Mouse (Mus musculus) liver, embryonic 16.5 days (tissue): ENCODE data around the gene Armc7. TPM values are rescaled to one million over a fixed set of nuclear protein-coding genes. Genes with fewer than 3 reads are reported as not detected.
A peak's percentile ranks its signal among the peaks of the same experiment; 100 is the strongest.
"Not testable (repeated sequence)": the region's sequence is repeated elsewhere in the genome, so short reads cannot be mapped to it uniquely, and the experiment has no call there.

Experiments
- ATAC-seq: fragments of 200-750 bp; cut with Nextera tagmentation; 2 replicates; pipeline ENCODE4 v1.8.0; 2017; ENCODE audit warnings: low read depth, mild to moderate bottlenecking, moderate number of reproducible peaks, moderate library complexity
- H3K27ac ChIP-seq: fragments of 300-500 bp; sonication (generic); 2 replicates; pipeline ENCODE4 v1.5.1; 2014; ENCODE audit warnings: mild to moderate bottlenecking, low read length
- H3K27me3 ChIP-seq: fragments of 300-500 bp; sonication (generic); 2 replicates; pipeline ENCODE4 v1.6.1; 2014; ENCODE audit warnings: low read depth, low read length, mixed read lengths; ENCODE audit not compliant: control insufficient read depth, insufficient read depth
- H3K36me3 ChIP-seq: fragments of 300-500 bp; sonication (generic); 2 replicates; pipeline ENCODE4 v1.6.1; 2014; ENCODE audit warnings: mild to moderate bottlenecking; ENCODE audit not compliant: control insufficient read depth, insufficient read depth
- H3K4me1 ChIP-seq: fragments of 300-500 bp; sonication (generic); 2 replicates; pipeline ENCODE4 v1.6.1; 2014; ENCODE audit warnings: low read depth, low read length, mixed read lengths; ENCODE audit not compliant: control insufficient read depth
- H3K4me2 ChIP-seq: fragments of 300-500 bp; sonication (generic); 2 replicates; pipeline ENCODE4 v1.6.1; 2014; ENCODE audit warnings: low read depth, low read length, mixed read lengths
- H3K4me3 ChIP-seq: fragments of 300-500 bp; sonication (generic); 2 replicates; pipeline ENCODE4 v1.5.1; 2014; ENCODE audit warnings: low read depth, mild to moderate bottlenecking, low read length
- H3K9ac ChIP-seq: fragments of 300-500 bp; sonication (generic); 2 replicates; pipeline ENCODE4 v1.6.1; 2014; ENCODE audit warnings: low read depth, low read length
- H3K9me3 ChIP-seq: fragments of 300-500 bp; sonication (generic); replicated peaks from 2 replicates; pipeline ENCODE4 v1.6.1; 2016; ENCODE audit warnings: low read length; ENCODE audit not compliant: control insufficient read depth
- WGBS: fragments of 180-500 bp; shearing (Covaris S2); extraction: QIAGEN DNeasy Blood & Tissue Kit; methylation state at CpG from one replicate; pipeline ENCODE4 v1.1.7; 2014; ENCODE audit not compliant: insufficient replicate concordance; 5-methylcytosine and 5-hydroxymethylcytosine counted together
- polyA plus RNA-seq: library from polyadenylated mRNA; unstranded; fragments of >200 nt; fragmentation: Nextera tagmentation; extraction: Ambion mirVana; gene quantifications from 2 replicates; pipeline ENCODE4 v1.2.1, GENCODE M21; 2015

Armc7 gene
- polyA plus RNA-seq, 1 experiment from 2014 or later, result 3.7 TPM

DNA sequence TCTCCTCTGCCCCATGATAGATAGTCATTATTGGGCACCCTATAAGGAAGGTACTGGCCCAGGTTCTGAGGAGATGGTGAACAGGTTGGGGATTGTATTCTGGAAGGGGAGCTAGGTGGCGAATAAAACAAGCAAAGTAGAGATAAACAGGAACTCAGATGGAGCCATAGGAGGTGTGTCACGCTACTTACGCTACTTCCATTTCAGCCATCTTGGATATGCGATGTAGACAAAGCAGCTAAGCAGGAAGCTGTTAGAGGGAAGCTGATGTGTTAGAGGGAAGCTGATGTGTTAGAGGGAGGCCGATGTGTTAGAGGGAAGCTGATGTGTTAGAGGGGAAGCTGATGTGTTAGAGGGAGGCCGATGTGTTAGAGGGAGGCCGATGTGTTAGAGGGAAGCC lies 1.9 kb downstream of the Armc7 start:
- Histone ChIP-seq H3K27ac (0 out of 2 replicates have a peak overlapping the region, but pooled peaks have one; percentile 36), H3K4me1 (peaks cover 31% of the 10 kb centered on the region)
- not testable (repeated sequence) for H3K4me2 ChIP-seq, H3K27me3 ChIP-seq, H3K4me3 ChIP-seq, H3K36me3 ChIP-seq, ATAC-seq, H3K9ac ChIP-seq, H3K9me3 ChIP-seq
- WGBS, result 40% methylated on average over 7 of the region's 7 CpGs

GRCm38 (mm10) chr11:115478296-115478938 lies 3.0 kb downstream of the Armc7 start:
- H3K27ac ChIP-seq, result no peak overlapping the region

GRCm38 (mm10) chr11:115481553-115482259 lies 6.2 kb downstream of the Armc7 start:
- H3K4me1 ChIP-seq, result peaks cover 4% of the 10 kb centered on the region
- no peak overlapping the region for H3K4me2 ChIP-seq
- no peaks in the 10 kb centered on the region for H3K36me3 ChIP-seq
- H3K27ac ChIP-seq, result no peak overlapping the region
- H3K9ac ChIP-seq, result no peak overlapping the region
- 64% methylated on average over 6 of the region's 6 CpGs for WGBS
- H3K4me3 ChIP-seq, result no peak overlapping the region
- ATAC-seq, result no peak
- H3K9me3 ChIP-seq, result no peaks in the 10 kb centered on the region
- H3K27me3 ChIP-seq, result no peaks in the 10 kb centered on the region

More at GRCm38 (mm10) chr11:115478296-115478938, 3.0 kb downstream of the Armc7 start:
- H3K9me3 ChIP-seq, result no peaks in the 10 kb centered on the region
- no peak for ATAC-seq
- WGBS, result 59% methylated on average over 9 of the region's 9 CpGs
- no peak overlapping the region for H3K4me2 ChIP-seq
- H3K4me3 ChIP-seq, result no peak overlapping the region
- H3K9ac ChIP-seq, result no peak overlapping the region
- no peaks in the 10 kb centered on the region for H3K36me3 ChIP-seq
- H3K27me3 ChIP-seq, result no peaks in the 10 kb centered on the region
- peaks cover 29% of the 10 kb centered on the region for H3K4me1 ChIP-seq

DNA sequence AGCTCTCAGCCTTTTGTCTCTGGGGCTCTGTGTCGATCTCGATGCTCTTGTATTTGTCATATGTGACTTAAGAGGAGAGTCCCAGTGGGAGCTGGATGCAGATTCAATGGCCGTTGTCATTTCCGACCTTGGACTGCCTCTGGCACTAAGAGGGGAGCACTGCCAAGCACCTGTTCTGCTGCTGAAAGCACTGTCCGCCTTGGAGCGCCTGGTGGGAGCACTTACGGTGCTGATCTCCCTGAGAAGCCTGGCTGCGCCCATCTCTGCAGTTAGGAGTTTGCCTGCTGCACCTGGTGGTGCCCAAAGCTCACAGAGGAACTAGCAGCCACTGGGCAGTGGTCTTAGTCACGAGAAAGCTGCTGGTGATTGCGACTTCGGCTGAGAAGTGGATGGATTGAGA lies 7.8 kb downstream of the Armc7 start:
- H3K4me2 ChIP-seq, result no peak overlapping the region
- H3K9ac ChIP-seq, result no peak overlapping the region

GRCm38 (mm10) chr11:115483726-115484125 lies 8.3 kb downstream of the Armc7 start:
- Histone ChIP-seq H3K4me1 (no peaks in the 10 kb centered on the region), H3K27ac (no peak overlapping the region), H3K9ac (no peak overlapping the region), H3K36me3 (no peaks in the 10 kb centered on the region), H3K27me3 (no peaks in the 10 kb centered on the region), H3K4me2 (no peak overlapping the region), H3K9me3 (no peaks in the 10 kb centered on the region), H3K4me3 (no peak overlapping the region)
- 16% methylated on average over 6 of the region's 6 CpGs for WGBS
- ATAC-seq, result no peak

More for the DNA sequence above, 7.8 kb downstream of the Armc7 start:
- H3K36me3 ChIP-seq, result no peaks in the 10 kb centered on the region
- no peaks in the 10 kb centered on the region for H3K9me3 ChIP-seq
- H3K27me3 ChIP-seq, result no peaks in the 10 kb centered on the region
- no peak overlapping the region for H3K27ac ChIP-seq
- no peak overlapping the region for H3K4me3 ChIP-seq
- 68% methylated on average over 11 of the region's 11 CpGs for WGBS
- ATAC-seq, result no peak
- no peaks in the 10 kb centered on the region; the same call in 1 of the 2 replicates for H3K4me1 ChIP-seq

DNA sequence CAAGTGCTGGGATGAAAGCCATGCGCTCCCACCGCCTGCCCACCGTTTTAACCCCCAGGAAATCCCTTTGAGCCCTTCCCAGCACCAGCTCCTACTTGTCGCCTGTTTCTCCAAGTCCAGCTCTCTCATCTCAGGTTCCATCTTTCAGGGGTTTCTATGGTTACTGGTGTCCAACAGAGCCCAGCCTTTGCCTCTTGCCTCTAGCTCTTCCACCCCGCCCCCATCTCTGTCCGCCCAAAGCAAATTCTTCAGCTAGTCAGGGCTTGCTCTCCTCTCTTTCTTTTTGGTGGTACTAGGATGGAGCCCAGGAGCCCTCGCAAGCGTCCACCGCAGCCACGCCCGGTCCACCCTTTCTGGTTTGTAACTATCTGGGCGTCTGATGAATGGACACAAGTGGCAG lies 9.7 kb downstream of the Armc7 start:
- H3K4me1 ChIP-seq, result no peaks in the 10 kb centered on the region
- ATAC-seq, result no peak
- H3K4me3 ChIP-seq, result no peak overlapping the region
- H3K9ac ChIP-seq, result no peak overlapping the region
- H3K4me2 ChIP-seq, result no peak overlapping the region
- no peaks in the 10 kb centered on the region for H3K27me3 ChIP-seq
- no peaks in the 10 kb centered on the region for H3K9me3 ChIP-seq
- 0 out of 2 replicates have a peak, but pooled peaks cover 2% of the 10 kb centered on the region for H3K36me3 ChIP-seq
- 80% methylated on average over 12 of the region's 12 CpGs for WGBS
- H3K27ac ChIP-seq, result no peak overlapping the region

GRCm38 (mm10) chr11:115488551-115489104 lies 13.2 kb downstream of the Armc7 start:
- Histone ChIP-seq H3K27me3 (no peaks in the 10 kb centered on the region), H3K9ac (no peak overlapping the region), H3K4me1 (peaks cover 19% of the 10 kb centered on the region), H3K4me2 (no peak overlapping the region), H3K36me3 (0 out of 2 replicates have a peak, but pooled peaks cover 2% of the 10 kb centered on the region), H3K27ac (no peak overlapping the region), H3K9me3 (no peaks in the 10 kb centered on the region), H3K4me3 (no peak overlapping the region)
- 77% methylated on average over 19 of the region's 19 CpGs for WGBS
- no peak for ATAC-seq

GRCm38 (mm10) chr11:115490441-115491355 lies 15.2 kb downstream of the Armc7 start:
- H3K9ac ChIP-seq, result peak overlapping the region; percentile 73
- peak; percentile 2; the same call in 1 of the 2 replicates for ATAC-seq
- no peaks in the 10 kb centered on the region for H3K27me3 ChIP-seq
- peaks cover 19% of the 10 kb centered on the region for H3K4me1 ChIP-seq
- 0 out of 2 replicates have a peak, but pooled peaks cover 2% of the 10 kb centered on the region for H3K36me3 ChIP-seq
- peak overlapping the region; percentile 99 for H3K4me2 ChIP-seq
- 24% methylated on average over 25 of the region's 25 CpGs for WGBS
- H3K4me3 ChIP-seq, result peak overlapping the region; percentile 80
- no peak overlapping the region for H3K27ac ChIP-seq
- no peaks in the 10 kb centered on the region for H3K9me3 ChIP-seq
